Mouse (Mus musculus): Measurements from ENCODE around the gene Zfp219.

DNA sequence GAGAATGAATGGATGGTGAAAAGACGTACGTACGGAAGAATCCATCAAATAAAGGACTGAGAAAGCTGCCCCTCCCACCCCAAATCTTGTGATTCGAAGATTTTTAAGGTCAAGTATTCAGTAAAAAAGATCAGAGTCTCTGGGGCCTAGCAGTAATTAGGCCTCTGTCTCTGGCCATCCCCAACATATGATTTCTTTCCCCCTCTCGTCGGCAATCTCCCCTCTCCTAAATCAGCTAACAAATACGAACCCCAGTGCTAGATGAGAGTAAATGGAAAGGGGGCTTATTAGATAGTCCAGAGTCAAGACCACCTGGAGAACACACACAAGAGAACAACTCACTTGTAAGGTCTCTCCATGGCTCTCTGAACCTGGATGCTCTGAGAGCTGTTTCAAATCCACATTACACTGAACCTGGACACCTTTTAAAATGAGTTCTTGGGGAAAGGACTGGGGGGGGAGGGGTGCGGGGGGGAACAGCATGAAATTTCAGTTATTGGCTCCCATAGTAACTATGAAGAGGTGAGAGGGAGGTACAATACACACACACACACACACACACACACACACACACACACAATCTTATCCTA, 7.4 kb downstream of the Zfp219 start:
- TF ChIP-seq POLR2A (IDR thresholded peaks at IDR 0.05; ENCODE audit: borderline replicate concordance, extremely low read depth, low read depth, low read length) (no peak), CTCF (IDR thresholded peaks at IDR 0.05; ENCODE audit: insufficient read depth, low read length) (no peak)
